Mouse (Mus musculus) brain, embryonic 14.5 days (tissue): ENCODE results near the gene Sema4b. TPM values are rescaled to one million over a fixed set of nuclear protein-coding genes. Genes with fewer than 3 reads are reported as not detected.

Experiments used
- DNase-seq: peaks from one replicate; pipeline ENCODE4 v3.0.0-alpha.2; 2011; ENCODE audit warnings: low read depth
- CTCF ChIP-seq: fragments of 200-500 bp; IDR thresholded peaks from 2 replicates; pipeline ENCODE4 v1.5.1; 2012; ENCODE audit warnings: inconsistent platforms, mild to moderate bottlenecking, moderate library complexity, borderline replicate concordance; ENCODE audit not compliant: insufficient read depth, insufficient read length; ENCODE audit errors: extremely low read depth
- POLR2A ChIP-seq: fragments of 200-500 bp; IDR thresholded peaks from 2 replicates; pipeline ENCODE4 v1.6.1; 2012; ENCODE audit warnings: mild to moderate bottlenecking, inconsistent platforms, borderline replicate concordance; ENCODE audit not compliant: poor library complexity, insufficient read depth, insufficient read length, severe bottlenecking; ENCODE audit errors: extremely low read depth
- polyA plus RNA-seq: library from polyadenylated mRNA; depleted of rRNA; stranded (reverse); fragments of >200 nt; gene quantifications from 2 replicates; pipeline ENCODE4 v1.2.3, GENCODE M21; 2012

Gene Sema4b
- polyA plus RNA-seq, 1 experiment: 23.6 TPM

DNA sequence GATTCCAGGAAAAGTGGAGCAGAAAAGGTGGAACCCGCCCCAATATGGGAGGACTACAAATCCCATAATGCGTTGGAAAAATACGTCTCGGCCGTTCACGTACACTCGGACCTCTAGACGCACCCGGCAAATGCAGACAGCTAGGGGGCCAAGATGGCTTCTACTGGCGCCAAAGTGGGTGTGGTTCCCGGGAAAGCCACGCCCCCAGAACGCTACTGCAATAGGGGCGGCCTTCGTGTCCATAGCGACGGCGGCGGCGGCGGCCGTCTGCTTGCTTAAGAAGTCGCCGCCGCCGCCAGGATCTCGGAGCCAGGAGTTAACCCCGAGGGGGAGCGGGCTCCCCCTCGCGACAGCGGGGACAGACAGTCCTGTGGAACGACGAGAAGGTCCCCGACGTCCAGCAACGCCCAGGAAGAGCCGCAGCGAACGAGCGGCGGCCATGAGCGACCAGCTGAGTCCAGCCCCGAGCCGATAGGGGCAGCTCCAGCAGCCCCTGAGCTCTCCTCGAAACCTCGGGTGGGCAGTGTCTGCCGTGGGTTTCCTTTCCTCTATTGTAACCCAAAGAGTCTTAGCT, 59.6 kb downstream of the Sema4b start, which contains the start of gene Ttll13:
Gene Ttll13, plus strand, starts transcription at position 229 of the 574 bp plus-strand sequence.
- TF ChIP-seq POLR2A: peak; percentile 69; the same call in 1 of the 2 replicates
- peak; percentile 51; the same call in 1 of the 2 replicates for TF ChIP-seq CTCF

DNA sequence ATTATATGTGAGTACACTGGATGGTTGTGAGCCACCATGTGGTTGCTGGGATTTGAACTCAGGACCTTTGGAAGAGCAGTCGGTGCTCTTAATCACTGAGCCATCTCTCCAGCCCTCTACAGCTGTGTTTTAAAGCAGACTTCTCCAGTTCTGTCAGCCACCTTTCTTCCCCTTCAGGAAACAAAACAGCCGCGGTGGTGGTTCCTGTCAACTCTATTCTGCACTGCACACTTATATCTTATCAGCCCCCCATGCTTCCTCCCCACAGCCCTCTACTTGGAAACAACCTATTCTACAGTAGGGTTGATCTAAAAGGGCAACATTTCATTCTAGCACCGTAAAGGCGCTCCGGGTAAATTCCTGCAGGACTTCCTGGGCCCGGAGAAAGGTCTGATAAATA, 60.2 kb downstream of the Sema4b start:
- TF ChIP-seq CTCF (no peak), POLR2A (no peak)
- DNase-seq: peak; percentile 7

More for the DNA sequence above, 59.6 kb downstream of the Sema4b start, which contains the start of gene Ttll13:
- DNase-seq: peak; percentile 100

DNA sequence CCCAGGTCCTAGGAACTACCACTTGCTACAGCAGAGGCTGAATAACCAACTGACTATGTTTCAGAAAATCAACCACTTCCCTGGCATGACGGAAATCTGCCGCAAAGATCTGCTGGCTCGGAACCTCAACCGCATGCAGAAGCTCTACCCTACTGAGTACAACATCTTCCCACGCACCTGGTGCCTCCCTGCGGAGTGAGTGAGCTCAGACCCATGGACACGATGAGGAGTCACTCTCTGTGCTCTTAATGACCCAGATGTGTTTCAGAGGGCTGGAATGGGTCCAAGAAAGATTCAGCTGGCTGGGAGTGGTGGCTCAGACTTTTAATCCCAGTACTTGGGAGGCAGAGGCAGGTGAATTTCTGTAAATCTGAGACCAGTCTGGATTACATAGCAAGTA, 65.8 kb downstream of the Sema4b start:
- no peak for TF ChIP-seq CTCF
- TF ChIP-seq POLR2A: no peak
- DNase-seq: no peak

DNA sequence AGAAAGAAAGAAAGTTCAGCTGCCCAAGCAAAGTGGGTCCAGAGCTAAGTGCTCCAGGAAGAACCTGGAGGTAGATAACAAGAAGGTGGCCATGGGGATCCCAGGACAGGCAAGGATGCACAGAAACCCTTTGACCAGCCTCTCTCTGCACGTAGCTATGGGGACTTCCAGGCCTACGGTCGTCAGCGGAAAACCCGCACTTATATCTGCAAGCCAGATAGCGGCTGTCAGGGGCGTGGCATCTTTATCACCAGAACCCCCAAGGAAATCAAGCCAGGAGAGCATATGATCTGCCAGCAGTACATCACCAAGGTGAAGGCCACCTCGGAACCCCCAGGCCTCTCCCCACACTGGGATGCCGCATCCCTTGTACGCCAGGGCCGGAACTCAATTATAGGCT, 66.2 kb downstream of the Sema4b start:
- no peak for TF ChIP-seq CTCF
- no peak for TF ChIP-seq POLR2A

DNA sequence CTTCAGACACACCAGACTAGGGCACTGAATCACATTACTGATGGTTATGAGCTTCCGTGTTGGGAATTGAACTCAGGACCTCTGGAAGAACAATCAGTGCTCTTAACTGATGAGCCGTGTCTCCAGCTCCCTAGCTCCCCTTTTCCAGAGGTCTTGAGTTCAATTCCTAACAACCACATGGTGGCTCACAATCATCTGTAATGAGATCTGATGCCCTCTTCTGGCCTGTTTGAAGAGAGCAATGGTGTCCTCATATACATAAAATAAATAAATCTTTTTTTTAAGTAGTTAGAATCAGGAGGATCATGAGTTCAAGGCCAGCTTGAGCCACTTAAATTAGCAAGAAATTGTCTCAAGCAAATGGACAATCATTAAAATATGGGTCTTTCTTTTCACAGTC, 69.3 kb downstream of the Sema4b start:
- DNase-seq: no peak

More for the DNA sequence above, 66.2 kb downstream of the Sema4b start:
- DNase-seq: no peak

DNA sequence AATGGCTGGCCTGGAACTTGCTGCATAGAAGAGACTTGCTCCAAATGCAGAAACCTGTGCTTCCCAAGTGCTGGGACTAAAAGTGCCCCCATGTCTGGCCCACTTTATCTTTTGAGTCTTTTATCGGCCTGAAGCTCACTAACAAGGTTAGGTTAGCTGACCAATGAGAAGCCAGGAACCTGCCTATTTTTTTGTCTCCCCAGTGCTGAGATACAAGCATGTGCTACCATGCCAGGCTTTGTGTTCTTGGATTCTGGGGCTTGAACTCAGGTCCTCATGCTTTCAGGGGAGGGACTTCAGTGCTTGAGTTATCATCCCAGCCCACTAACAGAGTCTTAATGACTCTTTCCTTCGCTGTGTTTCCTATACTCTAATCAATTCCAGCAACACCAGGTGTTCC, 71.1 kb downstream of the Sema4b start:
- no peak for TF ChIP-seq CTCF
- TF ChIP-seq POLR2A: no peak
- DNase-seq: no peak

More for the DNA sequence above, 69.3 kb downstream of the Sema4b start:
- TF ChIP-seq POLR2A (no peak), CTCF (no peak)

DNA sequence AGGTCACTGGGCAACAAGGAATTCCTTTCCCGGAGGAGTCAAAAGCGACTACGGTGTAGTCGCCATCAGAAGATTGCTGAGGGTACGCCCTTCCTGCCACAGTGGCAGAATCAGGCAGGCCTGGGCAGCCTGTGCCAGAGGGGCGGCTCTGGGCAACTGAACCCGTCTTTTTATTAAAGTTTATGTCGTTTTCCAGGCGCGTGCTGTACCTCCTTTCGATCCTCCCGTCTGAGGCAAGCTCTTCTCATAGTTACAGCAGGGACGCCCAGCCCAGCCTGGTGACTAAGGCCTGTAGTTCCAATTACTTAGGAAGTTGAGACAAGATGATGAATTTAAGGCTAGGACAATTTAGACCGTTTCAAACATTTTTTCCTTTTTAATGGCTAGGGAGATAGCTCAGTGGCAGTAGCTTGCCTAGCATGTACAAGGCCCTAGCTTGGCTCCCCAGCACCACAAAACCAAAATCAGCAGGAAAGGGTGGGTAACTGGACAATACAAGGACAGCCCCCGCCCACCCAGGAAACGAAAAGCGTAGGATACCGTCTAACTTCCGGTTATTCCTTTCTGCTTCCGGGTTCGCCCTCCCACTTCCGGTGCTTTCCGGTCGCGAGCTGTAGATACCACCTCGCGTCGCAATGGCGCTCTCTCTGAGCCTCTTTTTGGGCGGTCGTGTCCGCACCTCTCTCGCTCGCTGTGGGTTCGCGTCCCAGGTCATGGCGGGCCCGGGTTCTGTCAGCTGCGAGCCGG, 74.2 kb downstream of the Sema4b start, which contains the start of gene Ngrn:
Gene Ngrn, plus strand, starts transcription at position 591 of the 747 bp plus-strand sequence.
- TF ChIP-seq CTCF (peak; percentile 17; the same call in 1 of the 2 replicates), POLR2A (peak; percentile 40; the same call in 1 of the 2 replicates)
- peak; percentile 94 for DNase-seq

DNA sequence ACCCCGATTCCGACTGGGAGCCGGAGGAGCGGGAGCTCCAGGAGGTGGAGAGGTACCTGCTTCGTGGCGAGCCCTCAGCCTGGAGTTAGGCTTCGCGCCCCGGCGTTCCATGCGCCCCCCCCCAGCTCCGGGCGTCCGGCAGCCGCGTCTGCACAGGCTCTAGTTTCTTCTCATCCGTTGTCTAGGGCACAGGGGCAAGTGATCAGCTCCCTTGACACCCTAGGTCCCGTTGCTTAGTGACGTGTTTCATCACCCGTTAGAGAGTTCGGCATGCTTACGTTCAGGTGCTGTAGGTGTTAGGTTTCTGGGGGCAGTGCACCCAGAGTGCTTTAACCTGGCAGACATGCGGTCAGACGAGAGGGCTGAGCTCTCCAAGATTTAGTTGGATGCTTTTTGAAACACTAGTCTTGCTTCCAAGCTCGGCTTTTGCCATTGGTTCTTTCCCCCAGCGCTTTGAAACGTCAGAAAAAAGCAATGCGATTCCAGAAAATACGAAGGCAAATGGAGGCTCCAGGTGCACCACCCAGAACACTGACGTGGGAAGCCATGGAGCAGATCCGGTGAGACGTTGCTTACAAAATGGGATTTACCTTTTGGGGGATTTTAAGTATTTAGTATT, 74.8 kb downstream of the Sema4b start:
- DNase-seq: peak; percentile 30
- TF ChIP-seq POLR2A (no peak), CTCF (no peak)

DNA sequence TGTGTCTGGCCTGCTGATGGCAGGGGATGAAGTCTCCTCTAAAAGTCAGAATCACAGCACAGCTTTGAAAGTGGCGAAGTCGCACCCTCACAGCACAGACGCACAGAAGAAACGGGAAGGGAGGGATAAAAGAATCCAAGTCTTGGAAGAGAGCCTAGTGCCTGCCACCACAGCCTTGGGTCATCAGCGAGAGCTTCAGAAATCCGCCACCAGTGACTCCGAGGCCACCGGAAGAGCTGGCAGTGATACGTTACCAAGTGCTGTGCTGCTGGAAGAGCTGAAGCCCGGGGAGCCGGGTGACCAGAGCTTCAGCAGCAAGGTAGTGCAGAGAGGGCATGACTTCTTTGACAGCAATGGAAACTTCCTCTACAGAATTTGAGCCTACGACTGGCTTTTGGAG, 78.0 kb downstream of the Sema4b start:
- no peak for TF ChIP-seq POLR2A
- no peak for TF ChIP-seq CTCF
- no peak for DNase-seq

DNA sequence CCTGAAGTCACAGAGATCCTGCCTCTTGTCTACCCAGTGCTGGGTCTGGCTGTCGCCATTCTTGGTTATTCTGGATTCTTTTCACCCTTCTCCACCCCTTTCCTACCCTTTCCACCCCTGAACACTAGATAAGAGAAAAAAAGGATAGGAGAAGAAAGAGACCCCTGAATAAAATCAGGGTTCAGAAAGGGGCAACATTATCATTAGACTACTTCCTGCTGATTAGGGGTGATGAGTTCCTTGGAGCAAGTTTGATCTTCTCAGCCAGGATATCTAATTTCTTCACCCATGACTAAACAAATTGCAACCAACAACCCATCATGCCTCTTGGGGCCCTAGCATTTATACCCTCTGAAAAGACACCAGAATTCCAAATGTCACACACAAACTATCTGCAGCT, 81.1 kb downstream of the Sema4b start:
- no peak for DNase-seq
- TF ChIP-seq CTCF: no peak
- TF ChIP-seq POLR2A: no peak

DNA sequence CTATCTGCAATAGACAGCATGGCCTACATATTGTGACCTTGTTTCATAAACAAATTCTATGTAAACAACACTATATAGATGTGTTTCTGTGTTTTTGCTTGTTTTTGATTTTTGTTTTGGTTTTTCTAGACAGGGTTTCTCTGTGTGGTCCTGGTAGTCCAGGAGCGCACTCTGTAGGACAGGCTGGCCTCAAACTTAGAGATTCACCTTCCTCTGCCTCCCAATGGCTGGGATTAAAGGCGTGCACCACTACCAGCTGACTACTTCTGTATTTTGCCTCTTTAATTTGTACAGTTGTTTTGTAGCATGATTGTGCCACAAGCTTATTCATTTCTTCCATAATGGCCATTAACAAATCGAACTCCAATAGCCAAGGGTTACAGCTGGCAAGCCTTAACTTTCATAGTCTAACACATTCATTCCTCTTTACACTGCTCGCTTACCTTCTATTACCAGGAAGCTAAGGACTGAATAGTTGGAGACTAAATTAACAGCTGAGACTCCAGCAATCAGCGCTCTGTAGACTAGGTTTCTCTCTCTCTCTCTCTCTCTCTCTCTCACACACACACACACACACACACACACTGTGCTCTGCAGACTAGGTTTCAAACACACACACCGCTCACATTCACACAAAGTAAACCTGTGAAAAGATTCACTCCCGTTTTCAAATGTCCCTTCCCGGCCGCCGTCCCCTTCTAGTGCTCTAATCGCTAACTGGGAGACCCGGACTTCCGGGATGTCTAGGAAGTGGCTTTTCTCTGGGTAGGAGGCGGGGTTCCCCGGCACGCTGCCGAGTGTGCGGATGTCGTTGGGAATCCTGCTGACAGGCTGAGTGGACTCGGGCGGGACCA, 82.5 kb downstream of the Sema4b start, which contains the start of gene Vps33b:
Gene Vps33b, plus strand, starts transcription at position 753 of the 854 bp plus-strand sequence.
- peak; percentile 97 for DNase-seq
- TF ChIP-seq CTCF (no peak), POLR2A (peak; percentile 44; the same call in 1 of the 2 replicates)
